Mouse (Mus musculus) hematopoietic stem cell, adult 5-6 weeks (primary cell): ENCODE results near the gene Glb1l3. TPM values are rescaled to one million over a fixed set of nuclear protein-coding genes. Genes with fewer than 3 reads are reported as not detected.
"Not testable (repeated sequence)": the region's sequence is repeated elsewhere in the genome, so short reads cannot be mapped to it uniquely, and the experiment has no call there.

Source experiments
- ATAC-seq, 2 experiments: fragments of 125-278 bp in 1 of 2; replicated peaks in 1 of 2; 2 replicates each; pipeline ENCODE4 v1.8.0; 2016 to 2017; ENCODE audit warnings: inconsistent platforms in 2 of 2, mild to moderate bottlenecking in 2 of 2, moderate number of reproducible peaks in 2 of 2, low read depth in 1 of 2, moderate TSS enrichment in 1 of 2; ENCODE audit not compliant: low FRiP score in 2 of 2, poor library complexity in 2 of 2, severe bottlenecking in 2 of 2, insufficient read depth in 1 of 2, low TSS enrichment in 1 of 2
- total RNA-seq: library from RNA; stranded (forward); fragments of 172-1452, 232-1000 nt; gene quantifications from 2 replicates; pipeline ENCODE4 v1.2.3, GENCODE M21; 2017

Gene Glb1l3
- not detected in 2 replicates for total RNA-seq

DNA sequence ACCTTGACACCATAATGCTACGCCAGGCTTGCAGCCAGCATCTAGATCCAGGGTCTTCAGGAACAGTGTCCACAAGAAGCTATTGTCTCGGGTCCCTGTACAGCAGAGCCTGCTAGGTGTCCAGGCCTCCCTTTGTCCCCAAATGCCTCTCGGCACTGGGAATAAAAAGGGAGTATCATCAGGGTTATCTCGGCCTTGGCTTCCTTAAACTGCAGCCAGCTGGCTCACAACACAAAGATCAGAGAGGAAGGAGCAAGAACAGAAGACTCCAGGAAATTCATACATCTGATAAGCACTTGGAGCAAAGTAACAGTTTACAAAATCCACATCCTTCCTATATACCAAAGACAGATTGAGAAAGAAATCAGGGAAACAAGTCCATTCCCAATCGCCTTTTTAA is at the start of gene Glb1l3:
Gene Glb1l3 (minus strand): TSS at position 140 of the 400 bp plus-strand sequence.
- no peak for ATAC-seq

DNA sequence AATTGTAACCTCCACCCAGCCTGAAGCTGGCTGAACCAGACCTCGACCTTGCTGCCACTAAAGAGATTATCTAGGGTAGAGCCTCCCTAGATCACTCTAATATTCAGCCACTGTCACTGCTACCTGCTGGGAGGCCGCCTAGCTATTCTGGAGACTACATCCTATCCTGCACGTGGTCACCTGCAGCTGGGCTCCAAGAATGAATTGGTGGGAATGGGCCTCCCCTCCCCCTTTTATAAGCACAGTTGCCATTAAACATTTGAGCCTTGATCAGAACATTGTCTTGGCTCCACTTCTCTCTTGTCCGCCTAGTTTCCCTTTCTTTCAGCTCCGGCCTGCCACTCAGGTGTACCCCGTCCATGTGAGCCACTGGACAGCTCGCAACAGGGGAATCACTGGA is 9.2 kb upstream of the Glb1l3 start:
- not testable (repeated sequence) for ATAC-seq

DNA sequence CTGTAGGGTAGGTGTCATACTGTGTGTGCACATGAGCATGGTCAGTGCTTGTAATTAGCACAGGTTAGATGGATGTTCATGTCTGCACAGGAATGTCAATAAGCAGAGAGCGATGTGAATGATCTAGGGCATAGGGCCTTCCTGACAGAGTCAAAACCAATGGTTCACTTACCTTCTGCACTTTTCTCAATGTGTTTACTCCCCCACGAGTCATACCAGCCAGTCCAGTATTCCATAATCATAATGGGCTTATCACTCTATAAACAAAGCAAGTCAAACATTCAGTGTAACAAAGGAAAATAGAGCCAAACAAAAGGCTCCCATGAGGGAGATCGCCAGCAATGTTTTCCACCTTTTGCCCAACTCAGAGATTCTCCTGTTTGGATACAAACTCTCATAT is 29.6 kb downstream of the Glb1l3 start:
- no peak for ATAC-seq

DNA sequence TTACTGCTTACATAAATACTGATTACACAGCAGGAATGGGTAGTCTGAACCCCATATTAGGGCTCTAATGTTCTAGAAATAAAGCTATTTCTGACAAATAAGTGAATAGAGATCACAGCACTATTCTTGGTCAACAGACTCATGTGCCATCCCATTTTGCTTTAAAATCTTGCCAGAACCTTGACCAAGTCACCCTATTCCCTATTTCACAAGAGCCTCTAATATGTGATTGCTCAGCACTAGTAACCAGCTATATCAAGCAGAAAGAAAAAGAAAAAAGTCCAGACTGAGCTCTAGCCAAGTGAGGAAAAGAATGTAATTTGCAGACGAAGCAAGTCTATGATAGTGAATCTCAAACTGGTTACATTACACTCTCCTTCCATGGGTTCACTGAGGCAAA is 40.7 kb downstream of the Glb1l3 start:
- no peak for ATAC-seq

DNA sequence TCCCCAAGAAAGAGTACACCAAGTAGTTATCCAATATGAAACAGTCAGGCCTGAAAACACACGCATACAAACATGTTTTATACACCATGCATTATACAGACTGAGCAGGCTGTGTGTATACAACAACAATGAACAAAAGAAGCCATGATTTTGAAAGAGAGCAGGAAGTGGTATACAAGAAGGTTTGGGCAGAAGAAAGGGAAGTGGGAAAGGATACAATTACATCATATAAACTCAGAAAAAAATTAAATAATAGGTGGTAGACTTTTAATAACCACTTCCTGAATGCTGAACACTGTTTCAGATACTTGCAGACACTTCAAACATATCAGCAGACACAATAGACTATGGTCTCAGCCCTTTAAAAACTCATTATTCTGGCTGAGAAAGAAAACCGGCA is 52.0 kb downstream of the Glb1l3 start:
- ATAC-seq: peak; percentile 13 to 22; a peak in 1 of 4 replicates

DNA sequence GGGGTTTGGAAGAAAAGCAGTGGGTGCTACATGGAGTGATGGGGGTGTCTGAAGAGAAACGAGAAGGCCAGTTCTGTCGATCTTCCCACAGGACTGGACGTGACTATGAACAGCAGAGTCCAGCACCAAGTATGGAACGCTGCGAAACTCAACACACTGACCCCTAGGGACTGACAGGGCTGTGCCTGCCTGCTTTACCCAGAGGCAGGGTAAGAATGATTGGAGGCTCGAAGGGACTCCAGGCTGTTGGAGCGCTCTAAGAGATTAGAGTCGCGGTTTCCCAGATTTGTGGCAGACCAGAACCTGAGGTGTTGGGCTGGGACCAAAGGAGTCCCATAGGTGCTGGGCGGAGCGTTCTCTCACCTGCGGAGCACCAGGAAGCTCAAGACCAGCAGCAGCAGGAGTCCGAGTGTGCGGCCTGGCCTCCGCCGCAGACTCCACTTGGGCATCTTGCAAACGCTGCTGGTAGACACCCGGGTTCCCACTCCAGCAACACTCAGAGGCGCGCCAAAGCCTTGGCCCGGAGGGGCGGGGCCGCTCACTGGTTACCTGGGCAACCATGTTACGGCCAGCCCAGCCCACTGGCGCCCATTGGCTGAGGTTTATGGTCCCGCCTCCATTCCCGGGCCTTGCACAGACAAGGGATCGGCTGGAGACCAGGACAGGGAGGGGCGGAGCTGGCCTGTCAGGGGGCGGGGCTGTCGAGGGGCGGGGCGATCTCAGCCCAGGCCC is 54.6 kb downstream of the Glb1l3 start, which contains the start of gene Glb1l2:
Gene Glb1l2 (minus strand): TSS at position 534 of the 732 bp plus-strand sequence.
- peak; percentile 97 to 98 for ATAC-seq

DNA sequence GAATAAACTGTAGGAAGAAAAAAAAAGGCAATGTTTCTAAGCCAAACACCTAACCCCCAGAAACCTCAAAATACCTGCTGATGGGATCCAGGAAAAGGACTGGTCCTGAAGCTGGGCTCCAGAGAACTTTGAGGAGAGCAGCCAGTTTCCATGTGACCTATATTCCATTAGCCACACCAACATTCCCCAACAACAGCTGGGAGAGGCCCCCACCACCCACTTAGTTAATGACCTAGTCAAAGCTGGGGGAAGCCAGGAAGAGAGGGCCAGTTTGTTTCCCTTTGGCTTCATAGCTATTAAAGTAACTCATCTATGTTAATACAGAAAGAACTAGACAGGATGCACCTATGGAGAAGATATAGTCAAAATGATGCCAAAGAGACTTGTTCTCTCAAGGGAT is 56.4 kb downstream of the Glb1l3 start:
- no peak for ATAC-seq

DNA sequence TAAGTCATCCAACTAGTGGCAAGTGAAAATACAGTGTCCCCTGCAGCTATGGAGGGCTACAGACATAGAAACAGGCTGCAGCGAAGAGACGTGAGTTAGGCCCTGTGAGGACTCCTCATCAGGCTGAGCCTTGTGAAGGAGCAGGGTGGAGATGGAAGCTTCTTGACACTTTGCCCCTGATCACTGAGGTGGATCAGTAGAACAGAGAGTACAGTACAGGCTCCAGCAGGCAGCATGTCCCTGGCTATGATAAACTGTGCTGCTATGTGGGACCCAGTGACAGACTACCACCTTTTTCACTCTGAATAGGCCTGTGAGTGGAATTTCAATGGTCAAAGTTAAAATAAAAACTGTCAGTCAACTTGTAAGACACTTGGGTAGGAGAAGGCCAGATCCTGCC is 60.3 kb downstream of the Glb1l3 start:
- no peak for ATAC-seq

DNA sequence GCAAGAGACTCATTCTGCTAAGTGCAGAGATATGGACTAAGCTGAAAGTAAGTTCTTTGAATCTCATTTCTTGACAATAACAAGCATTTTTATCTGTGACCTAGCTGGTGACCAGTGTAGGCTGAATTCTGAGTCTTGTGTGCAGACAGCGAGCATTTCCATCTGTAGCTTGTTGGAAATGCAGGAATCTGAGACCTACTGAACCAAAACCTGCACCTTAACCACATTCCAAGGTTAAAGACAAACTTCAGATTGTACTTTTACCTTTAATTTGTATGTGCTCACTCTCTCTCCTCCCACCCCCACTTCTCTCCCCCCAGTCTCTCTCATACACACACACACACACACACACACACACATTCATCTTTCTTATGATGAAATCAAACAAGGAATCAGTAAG is 62.0 kb downstream of the Glb1l3 start:
- ATAC-seq: no peak

DNA sequence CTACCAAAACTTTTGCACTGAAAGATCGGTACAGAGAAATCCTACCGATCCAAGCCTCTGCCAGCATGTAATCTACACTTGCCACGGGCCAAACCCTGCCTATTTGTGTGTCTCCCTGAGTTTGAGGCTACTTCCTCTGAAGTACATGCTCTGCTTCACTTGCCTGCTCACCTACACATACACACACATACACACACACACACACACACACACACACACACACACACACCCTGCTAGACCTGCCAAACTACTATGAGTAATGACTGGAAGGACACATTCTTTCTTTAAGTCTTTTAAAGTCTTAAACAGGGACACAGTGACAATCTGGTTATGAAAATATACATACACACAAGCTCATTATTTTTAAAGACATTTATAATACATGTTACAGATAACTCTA is 62.5 kb downstream of the Glb1l3 start:
- ATAC-seq: no peak

DNA sequence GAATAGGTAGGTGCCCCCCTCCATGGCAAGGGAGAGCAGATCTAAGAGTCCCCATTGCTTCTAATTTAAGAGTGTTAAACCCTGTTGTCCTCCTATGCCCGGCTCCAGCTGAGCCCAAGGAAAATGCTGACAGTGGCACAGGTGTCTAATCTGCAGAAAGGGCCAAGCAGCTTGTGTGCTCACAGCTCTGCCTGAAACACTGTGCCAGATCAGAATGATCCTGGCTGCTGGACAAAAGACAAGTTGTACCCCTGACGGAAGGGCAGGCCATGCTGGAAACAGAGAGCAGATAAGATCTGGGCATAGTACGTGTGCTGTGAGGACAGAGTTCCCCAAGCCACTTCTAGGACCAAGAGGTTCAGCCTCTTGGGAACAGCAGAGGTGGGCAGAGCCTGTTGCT is 67.9 kb downstream of the Glb1l3 start:
- ATAC-seq: no peak

DNA sequence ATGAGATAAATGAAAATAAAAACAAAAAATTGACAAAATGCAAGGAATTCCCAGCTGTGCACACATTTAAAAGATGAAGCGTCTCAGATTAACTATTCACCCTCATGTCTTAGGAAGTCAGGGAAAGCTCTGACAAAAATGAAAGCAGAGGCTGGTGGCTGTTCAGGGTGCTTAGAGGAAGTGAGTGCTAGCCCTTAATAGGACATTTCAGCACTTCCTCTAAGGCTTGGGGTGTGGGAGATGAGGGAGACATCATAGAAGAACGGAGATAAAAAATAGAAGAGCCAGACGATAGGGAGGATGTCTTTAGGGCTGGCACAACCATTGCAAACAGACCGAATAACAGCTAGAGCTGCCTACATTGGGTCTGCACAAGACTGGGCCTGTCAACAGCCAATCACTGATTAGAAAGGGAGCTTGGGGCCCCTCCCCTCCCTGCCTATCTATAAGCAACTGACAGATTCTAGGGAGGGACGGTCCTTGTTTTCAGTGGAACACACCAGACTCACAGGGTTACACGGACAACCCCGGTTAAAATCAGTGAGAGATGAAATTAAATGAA is 77.2 kb downstream of the Glb1l3 start:
- ATAC-seq: peak; percentile 66 to 71

DNA sequence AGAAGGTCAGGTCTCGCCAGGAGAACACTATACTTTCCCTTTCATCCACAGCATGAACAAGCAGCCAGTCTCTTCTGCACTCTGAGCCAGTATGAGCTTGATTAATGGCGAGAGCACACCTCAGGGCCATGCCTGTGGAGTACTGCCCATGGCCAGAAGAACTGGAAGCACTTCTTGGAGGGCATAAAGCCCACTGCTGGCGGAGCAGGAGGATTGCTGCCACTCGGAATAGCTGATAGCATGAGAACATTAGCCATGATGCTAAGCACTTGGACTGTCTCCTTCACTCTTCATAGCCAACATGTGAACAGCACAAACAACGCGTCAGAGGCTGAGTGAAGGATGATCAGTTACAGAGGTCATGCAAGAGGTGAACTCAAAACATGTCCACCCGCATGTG is 82.3 kb downstream of the Glb1l3 start:
- no peak for ATAC-seq

DNA sequence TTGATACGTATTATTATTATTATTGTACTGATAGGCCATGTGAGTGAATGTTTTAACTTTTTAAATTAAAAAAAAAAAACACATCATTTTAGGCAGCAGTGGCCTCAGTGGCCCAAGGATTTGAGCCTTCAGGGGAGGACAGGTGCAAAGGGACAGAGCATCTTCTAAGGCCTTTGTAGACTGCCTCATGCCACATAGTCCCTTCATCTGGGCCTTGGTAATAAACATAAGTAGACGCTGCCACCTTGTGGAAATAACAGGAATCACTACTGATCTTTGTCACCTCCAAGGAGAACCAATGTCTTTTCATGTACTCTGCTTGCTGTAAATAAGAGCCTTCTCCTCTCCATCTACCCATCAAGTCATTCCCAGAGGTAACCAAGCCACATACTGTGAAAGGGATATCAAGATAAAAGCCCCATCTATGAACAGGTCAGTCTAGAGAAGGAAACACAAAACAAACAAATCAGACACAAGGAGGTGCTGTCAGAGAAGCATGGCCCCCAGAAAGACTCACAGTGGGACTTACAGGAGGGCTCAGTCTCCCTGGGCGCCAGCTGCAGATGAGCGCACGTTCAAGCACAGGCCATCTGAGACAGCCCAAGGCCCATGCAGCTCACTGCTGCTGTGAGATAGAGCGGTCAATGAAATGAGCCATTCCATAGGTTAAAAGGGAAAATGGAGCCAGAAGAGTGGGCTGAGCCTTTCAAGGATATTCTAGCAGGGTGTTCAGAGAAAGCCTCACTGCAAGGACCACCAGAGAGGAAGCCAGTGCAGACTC is 84.4 kb downstream of the Glb1l3 start:
- peak; percentile 72 to 73; a peak in 3 of 4 replicates for ATAC-seq

DNA sequence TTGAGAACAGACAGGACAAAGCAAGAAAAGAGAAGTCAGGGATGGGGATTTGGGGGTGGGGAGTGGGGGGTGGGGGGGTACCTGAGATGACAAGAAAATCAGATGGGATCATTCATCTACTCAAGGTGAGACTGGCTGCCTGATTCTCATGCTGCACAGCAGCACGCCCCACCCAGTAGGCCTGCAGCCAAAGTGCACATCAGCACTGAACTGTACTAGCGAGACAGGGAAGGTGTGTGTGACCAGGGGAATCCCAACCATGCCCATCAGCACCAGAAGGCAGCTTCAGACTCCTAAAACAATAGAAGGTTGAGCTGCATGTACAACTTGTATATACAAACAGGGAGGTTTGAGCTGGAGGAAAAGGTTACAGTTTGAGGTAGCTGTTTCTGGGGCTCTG is 85.0 kb downstream of the Glb1l3 start:
- ATAC-seq: no peak

DNA sequence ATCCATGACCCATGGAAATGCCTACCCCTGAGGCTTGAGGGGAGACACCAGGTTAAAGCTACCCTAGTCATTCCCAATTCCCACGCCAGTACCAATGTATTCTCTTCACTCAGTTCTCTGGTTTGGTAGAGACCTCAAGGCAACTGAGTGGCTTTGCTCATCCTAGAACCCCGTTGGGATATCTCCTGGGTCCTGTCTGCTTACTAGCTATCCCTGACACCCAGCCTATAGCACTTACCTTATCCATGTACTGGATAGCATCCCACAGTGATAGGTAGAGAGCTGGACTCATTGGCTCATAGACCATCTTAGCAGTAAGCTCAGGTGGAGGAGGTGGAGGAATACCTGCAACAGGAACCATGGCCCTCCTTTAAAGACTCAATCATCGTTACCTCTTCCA is 92.5 kb downstream of the Glb1l3 start:
- no peak for ATAC-seq
